Mouse (Mus musculus): Measurements from ENCODE around the gene Aicda.
"Not testable (repeated sequence)": the region's sequence is repeated elsewhere in the genome, so short reads cannot be mapped to it uniquely, and the experiment has no call there.

The Aicda gene

GRCm38 (mm10) chr6:122555266-122555665 lies 1.7 kb downstream of the Aicda start:
- no peak for DNase-seq (ENCODE audit: low spot score)

- peak; percentile 79 for DNase-seq (ENCODE audit: low spot score)
Observed at GRCm38 (mm10) chr6:122556959-122557561, 3.5 kb downstream of the Aicda start.

GRCm38 (mm10) chr6:122560427-122560826 lies 6.8 kb downstream of the Aicda start:
- peak; percentile 91 for DNase-seq (ENCODE audit: low spot score)

GRCm38 (mm10) chr6:122561005-122561404 lies 7.4 kb downstream of the Aicda start:
- no peak for DNase-seq (ENCODE audit: low spot score)

GRCm38 (mm10) chr6:122562463-122562862 lies 8.9 kb downstream of the Aicda start:
- DNase-seq (ENCODE audit: low spot score) = peak; percentile 78

- no peak for DNase-seq (ENCODE audit: low spot score)
Observed at GRCm38 (mm10) chr6:122565070-122565784, 11.6 kb downstream of the Aicda start.

- no peak for DNase-seq (ENCODE audit: low spot score)
Observed at GRCm38 (mm10) chr6:122569113-122569512, 15.5 kb downstream of the Aicda start.

GRCm38 (mm10) chr6:122569762-122570161 lies 16.2 kb downstream of the Aicda start:
- DNase-seq (ENCODE audit: low spot score) = no peak

GRCm38 (mm10) chr6:122570695-122571616 lies 17.4 kb downstream of the Aicda start:
- DNase-seq (ENCODE audit: low spot score) = peak; percentile 32

GRCm38 (mm10) chr6:122571617-122571959 lies 18.0 kb downstream of the Aicda start:
- DNase-seq (ENCODE audit: low spot score) = no peak

- DNase-seq (ENCODE audit: low spot score) = not testable (repeated sequence)
Observed at GRCm38 (mm10) chr6:122575037-122575436, 21.4 kb downstream of the Aicda start.

- no peak for DNase-seq (ENCODE audit: low spot score)
Observed at GRCm38 (mm10) chr6:122577030-122577429, 23.4 kb downstream of the Aicda start.

- DNase-seq (ENCODE audit: low spot score) = no peak
Observed at GRCm38 (mm10) chr6:122579086-122579485, 25.5 kb downstream of the Aicda start.

GRCm38 (mm10) chr6:122591027-122591758 lies 37.6 kb downstream of the Aicda start:
- DNase-seq (ENCODE audit: low spot score) = no peak

- no peak for DNase-seq (ENCODE audit: low spot score)
Observed at GRCm38 (mm10) chr6:122592905-122593304, 39.3 kb downstream of the Aicda start.

- no peak for DNase-seq (ENCODE audit: low spot score)
Observed at GRCm38 (mm10) chr6:122595637-122596036, 42.0 kb downstream of the Aicda start.

- DNase-seq (ENCODE audit: low spot score) = no peak
Observed at GRCm38 (mm10) chr6:122596608-122597007, 43.0 kb downstream of the Aicda start.

- no peak for DNase-seq (ENCODE audit: low spot score)
Observed at GRCm38 (mm10) chr6:122598014-122598413, 44.4 kb downstream of the Aicda start.

- DNase-seq (ENCODE audit: low spot score) = no peak
Observed at GRCm38 (mm10) chr6:122598436-122598835, 44.8 kb downstream of the Aicda start.

GRCm38 (mm10) chr6:122599054-122599737 lies 45.6 kb downstream of the Aicda start:
- DNase-seq (ENCODE audit: low spot score) = no peak

- no peak for DNase-seq (ENCODE audit: low spot score)
Observed at GRCm38 (mm10) chr6:122600066-122600646, 46.6 kb downstream of the Aicda start.
